Mouse (Mus musculus) adrenal gland, adult 2 months (tissue): ENCODE results near the gene Rps19. TPM values are rescaled to one million over a fixed set of nuclear protein-coding genes. Genes with fewer than 3 reads are reported as not detected.
"Not testable (repeated sequence)": the region's sequence is repeated elsewhere in the genome, so short reads cannot be mapped to it uniquely, and the experiment has no call there.

Experiments used
- DNase-seq: peaks from one replicate; pipeline ENCODE4 v3.0.0; 2021
- long read RNA-seq: library from polyadenylated mRNA; stranded (forward); transcript quantifications from one replicate; pipeline ENCODE4 v2.0.0, GENCODE M21; 2021
- polyA plus RNA-seq: library from polyadenylated mRNA; depleted of rRNA; stranded (reverse); fragments of >200 nt; gene quantifications from 2 replicates; pipeline ENCODE4 v1.2.3, GENCODE M21; 2012; rRNA removed
- total RNA-seq, 2 experiments: library from RNA; stranded (reverse); gene quantifications; 2 replicates each; pipeline ENCODE4 v1.2.3; 2021

The Rps19 gene
- 1,000 to 10,000 TPM in 1 of 2 experiments, 100 to 1,000 TPM in 1; 601 to 1,035 TPM for total RNA-seq
- polyA plus RNA-seq = 230 TPM in 2 replicates
- long read RNA-seq, transcript Rps19-203 (6 exons, 774 nt) = major isoform, 253 of 334 reads
- long read RNA-seq, transcript Rps19-208 (2 exons, 286 nt) = minor isoform, 10 of 334 reads
- long read RNA-seq, transcript Rps19-202 (6 exons, 633 nt) = minor isoform, 35 of 334 reads
- long read RNA-seq, partial matches to known transcripts = 4 of 334 reads
- long read RNA-seq, other reads (novel, unspliced or antisense) = 27 of 334 reads

DNA sequence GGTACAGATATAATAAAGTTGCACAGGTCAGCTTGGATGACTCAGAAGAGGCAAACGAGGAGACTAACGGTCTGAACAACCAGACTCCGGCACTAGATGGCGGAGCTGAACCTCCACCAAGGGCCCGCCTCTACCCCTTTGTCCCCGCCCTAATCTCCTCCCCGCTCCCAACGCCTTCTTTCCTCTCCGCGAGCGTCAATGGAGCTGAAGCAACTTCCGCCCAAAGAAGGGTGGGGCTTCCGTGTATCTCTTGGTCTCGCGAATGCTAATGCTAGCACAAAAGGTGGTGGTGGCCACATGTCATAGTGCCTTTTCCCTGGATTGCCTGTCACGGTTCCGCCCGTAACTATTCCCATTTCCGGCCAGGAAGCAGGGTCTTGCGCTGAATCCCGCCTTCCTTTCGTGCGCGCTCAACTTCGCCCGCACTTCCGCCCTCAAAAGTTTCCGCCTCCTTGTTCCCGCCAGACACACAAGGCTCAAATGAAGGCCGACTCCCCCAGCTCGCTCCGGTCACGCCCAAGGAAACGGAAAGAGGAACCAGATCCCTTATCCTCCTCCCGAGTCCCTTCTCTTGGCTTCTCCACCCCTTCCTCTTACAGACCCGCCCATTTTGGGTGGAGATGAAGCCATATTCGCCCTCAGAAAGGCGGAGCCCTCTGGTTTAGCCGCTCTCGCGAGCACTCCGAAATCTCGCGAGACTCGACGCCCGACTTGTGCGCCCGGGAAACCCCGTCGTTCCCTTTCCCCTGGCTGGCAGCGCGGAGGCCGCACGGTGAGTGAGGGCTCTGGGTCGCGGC is at the start of gene Rps19:
Rps19 (plus strand) TSS at position 476 of the 797 bp plus-strand sequence.
- DNase-seq = peak; percentile 98

- DNase-seq = not testable (repeated sequence)
These were observed 45.3 kb upstream of the Rps19 start for GRCm38 (mm10) chr7:24838732-24839409.

DNA sequence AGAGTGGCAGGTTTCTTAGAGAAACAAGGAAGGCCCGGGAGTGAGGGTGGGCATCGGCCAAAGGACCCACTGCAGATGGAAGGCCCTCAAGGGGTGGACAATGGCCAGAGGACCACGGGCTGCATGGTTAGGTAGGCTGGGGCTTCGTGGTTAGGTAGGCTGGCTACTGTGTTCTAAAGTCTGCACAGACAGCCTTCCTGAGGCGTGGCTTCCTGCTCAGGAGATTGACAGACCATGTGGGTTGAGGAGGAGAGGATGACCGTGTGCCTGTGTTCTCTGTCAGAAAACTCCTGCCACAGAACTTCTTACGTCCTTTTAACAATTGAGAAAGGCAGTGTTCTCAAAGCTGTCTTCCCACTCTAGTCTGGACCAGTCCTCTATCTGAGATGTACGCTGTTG is 44.8 kb upstream of the Rps19 start:
- DNase-seq = no peak

DNA sequence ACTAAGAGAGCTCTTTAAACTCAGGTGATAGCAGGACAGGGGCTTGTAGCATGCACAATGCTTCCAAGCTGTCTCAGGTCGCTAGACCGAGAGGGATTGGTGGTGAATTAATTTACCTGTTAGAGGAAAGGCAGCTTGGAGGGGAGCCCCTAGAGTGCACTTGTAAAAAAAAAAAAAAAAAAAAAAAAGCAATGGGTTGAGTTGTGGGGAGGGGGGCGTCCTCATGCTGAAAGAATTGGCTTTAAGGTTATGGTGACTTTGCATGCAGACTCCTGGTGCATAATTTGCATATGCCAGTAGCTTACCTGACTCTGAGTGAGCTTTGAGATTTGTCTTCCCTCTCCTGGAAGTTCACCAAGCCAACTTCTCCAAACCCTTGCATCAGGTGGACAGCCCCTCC is 43.8 kb upstream of the Rps19 start:
- no peak for DNase-seq

DNA sequence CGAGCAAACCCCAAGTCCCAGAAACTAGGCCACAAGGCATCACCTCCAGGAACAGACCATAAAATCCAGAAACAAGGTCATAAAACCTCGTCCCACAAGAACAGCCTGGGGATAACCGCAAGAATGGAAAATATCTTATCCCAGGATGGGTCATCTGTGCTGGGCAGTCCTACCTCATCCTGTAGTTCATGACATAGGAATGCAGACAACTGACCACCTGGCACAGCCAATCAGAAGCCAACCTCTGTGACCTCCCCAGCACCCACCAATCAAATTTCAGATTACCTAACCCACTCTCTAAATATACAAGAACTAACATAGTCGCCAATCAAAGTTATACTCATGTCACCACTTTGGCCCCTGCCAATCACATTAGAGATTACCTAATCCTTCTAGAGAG is 43.2 kb upstream of the Rps19 start:
- no peak for DNase-seq

- DNase-seq = peak; percentile 28
These were observed 40.0 kb upstream of the Rps19 start for GRCm38 (mm10) chr7:24844144-24844543.

DNA sequence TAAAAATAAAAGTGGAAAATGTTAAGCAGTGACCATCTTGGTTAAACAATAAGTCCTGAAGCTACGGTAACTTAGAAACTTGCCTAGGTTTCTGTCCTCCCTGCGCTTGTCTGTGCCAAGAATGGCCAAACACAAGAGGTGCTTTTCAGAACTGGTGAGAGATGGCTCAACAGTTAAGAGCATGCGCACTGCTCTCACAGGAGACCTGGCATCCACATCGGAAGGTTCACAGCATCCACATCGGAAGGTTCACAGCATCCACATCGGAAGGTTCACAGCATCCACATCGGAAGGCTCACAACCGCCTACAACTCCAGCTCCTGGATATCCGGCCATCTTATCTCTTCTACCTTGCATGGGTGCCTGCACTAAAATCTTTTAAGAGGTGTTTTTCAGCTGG is 39.0 kb upstream of the Rps19 start:
- no peak for DNase-seq

GRCm38 (mm10) chr7:24845713-24846112 is 38.5 kb upstream of the Rps19 start:
- no peak for DNase-seq

GRCm38 (mm10) chr7:24846576-24846975 is 37.6 kb upstream of the Rps19 start:
- not testable (repeated sequence) for DNase-seq

DNA sequence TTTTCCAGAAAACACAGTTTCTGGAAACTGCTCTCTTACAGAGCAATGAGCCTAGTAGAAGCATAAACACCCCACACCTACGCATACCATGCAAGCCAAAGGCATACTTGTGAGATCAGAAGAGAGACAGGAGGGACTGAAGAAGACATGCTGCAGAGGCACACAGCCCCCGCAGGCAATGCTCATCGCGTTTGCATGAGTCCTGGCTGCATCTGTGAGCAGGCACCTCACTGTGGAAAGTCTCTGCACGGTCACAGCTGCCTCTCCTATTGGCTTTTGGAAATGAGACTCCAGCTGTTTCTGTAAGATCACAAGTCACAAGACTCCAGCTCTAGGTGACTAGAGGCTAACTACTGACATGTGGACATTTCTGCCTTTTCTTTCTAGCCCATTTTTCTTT is 34.0 kb upstream of the Rps19 start:
- no peak for DNase-seq

DNA sequence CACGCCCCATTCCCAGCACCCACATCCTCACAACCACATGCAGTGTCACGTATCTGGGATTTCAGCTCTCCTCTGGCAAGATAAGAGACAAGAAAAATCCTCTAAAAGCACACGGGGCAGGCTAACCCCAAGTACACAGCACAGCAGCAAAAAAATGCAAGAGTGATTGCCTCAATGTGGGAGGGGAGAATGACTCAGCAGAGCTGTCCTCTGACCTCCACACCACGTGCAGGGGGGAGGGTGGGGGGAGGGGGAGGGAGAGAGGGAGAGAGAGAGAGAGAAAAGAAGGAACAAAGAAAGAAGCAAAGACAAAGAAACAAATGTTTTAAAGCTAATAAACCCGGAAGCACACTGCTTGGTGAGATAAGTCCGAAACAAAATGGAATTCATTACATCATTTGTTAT is 33.3 kb upstream of the Rps19 start:
- DNase-seq = peak; percentile 83

- no peak for DNase-seq
These were observed 32.4 kb upstream of the Rps19 start for GRCm38 (mm10) chr7:24851596-24852325.

GRCm38 (mm10) chr7:24852557-24853232 is 31.5 kb upstream of the Rps19 start:
- no peak for DNase-seq

GRCm38 (mm10) chr7:24853233-24853563 is 31.0 kb upstream of the Rps19 start:
- DNase-seq = no peak

DNA sequence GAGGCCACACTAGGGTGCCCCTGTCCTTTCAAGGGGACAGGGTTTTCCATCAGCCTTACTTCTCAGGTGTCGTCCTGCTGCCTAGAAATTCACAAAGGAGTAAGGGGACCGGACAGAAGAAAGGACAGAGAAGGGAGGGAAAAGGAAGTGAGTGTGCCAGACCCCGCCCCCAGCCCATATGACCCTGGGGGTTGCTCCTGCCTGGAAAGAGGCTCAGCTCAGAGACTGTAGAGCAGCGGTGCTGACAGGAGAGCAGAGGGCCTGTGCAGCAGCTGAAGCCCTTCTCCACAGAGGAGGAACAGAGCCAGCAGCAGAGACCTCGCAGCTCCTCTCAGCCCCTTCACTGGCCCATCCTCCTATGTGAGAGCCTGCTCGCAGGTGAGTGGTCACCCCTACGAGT is 30.5 kb upstream of the Rps19 start:
- no peak for DNase-seq

DNA sequence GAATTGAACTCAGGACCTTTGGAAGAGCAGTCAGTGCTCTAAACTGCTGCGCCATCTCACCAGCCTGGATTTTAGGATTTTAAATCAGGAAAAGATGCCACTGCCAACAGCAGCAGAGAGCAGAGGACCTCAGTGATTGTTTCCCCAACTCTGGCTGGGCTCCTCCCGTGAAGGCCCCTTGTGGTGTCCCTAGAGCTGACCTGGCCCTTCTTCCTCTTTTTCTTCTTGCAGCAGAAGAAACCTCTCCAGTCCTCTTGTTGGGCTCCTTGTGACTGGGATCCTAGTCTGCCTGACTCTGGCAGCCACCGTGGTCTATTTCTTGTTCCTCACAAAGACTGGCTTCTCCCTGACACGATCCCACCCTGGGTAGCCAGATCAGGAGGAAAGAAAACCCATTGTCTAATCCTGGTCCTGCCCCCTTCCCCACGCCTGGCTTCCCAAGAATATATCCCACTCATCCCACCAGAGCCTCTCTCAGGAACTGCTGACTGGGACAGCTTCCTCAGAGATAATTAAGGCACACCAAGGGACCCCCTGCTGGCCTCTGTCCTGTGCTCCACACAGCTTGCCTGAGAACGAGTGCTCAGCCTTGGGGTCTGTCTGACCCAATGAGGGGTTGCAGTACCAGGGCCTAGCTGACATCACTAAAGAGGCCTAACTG is 27.6 kb upstream of the Rps19 start:
- DNase-seq = no peak

DNA sequence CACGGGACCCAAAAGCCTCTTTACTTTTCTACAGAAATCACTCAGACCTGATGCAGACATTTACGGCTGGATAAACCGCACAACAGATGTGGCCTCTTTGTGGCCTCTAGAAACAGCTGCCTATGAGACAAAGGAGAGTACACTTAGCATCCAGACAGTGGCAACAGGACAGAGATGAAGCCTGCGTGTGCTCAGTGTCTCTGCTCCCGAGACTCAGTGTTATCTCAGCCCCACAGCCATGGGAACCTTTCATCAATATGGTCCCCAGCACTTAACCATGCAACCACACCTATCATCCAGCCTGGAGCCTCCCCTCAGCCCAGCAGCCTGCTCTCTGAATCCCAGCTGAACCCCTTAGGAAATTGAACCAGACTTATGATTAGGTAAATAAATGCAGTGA is 24.9 kb upstream of the Rps19 start:
- DNase-seq = no peak

DNA sequence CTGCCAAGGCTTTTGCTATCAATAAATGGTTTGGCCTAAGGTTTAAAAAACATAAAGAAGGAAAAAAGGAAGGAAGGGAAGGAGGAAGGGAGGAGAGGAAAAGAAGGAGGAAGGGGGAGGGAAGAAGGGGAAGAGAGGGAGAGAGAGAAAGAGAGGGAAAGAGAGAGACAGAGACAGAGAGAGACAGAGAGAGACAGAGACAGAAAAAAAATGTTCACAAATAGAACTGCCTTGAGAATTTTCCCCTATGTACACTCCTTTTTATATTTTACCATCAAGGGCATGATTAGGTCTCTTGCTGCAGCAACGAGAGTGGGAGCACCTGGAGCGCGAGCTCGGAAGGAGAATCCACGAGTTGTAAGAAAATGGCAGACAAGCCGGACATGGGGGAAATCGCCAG is 22.3 kb upstream of the Rps19 start, which contains the start of gene Gm9844:
Gm9844 (plus strand) TSS at position 301 of the 400 bp plus-strand sequence.
- DNase-seq = no peak

GRCm38 (mm10) chr7:24862853-24863252 is 21.3 kb upstream of the Rps19 start:
- DNase-seq = no peak

- DNase-seq = no peak
These were observed 20.0 kb upstream of the Rps19 start for GRCm38 (mm10) chr7:24864156-24864555.

- DNase-seq = no peak
These were observed 15.1 kb upstream of the Rps19 start for GRCm38 (mm10) chr7:24869080-24869479.
